Mouse (Mus musculus): ENCODE data around the gene Tesmin. TPM values are rescaled to one million over a fixed set of nuclear protein-coding genes. Genes with fewer than 3 reads are reported as not detected.

The Tesmin gene
- polyA plus RNA-seq, 1 experiment from 2014 or later, result 1.1 TPM

DNA sequence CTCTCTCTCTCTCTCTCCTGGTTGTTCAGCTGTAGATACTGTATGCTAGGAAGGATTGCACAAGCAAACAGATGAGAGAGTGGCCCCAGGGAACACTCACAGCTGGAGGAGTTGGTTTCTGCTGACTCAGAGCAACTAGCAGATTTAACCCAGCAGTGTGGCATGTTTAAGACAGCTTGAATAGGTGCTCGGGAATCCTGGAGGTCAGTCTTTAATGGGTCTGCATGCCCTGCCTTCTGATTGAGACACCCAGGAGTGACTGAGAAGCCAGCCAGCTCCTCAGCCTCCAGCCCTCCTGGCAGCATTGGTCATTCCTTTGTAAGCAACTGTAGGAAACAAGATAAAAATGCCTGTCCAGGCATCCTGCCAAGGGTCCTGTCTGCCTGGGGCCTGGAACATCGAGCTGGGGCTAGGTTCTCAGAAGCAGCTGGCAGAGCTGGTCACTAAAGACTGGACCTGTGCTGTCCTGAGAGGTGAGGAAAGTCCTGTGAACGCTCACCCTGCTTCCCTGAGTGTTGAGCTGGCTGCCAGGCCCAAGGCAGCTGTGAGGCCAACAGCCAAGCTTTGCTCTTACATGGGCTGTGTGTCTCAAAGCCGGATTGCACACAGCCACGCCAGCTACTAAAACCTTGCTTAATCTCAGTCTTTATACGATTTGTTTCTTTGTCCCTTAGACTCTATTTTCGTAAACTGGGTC lies 35.1 kb upstream of the Tesmin start:
- no peak overlapping the region; the same call in 1 of the 2 replicates for H3K27ac ChIP-seq (ENCODE audit: low read depth, low read length)
- H3K4me2 ChIP-seq (replicated peaks; ENCODE audit: low read depth), result no peak overlapping the region
- no peak for TF ChIP-seq CTCF (IDR thresholded peaks at IDR 0.05; ENCODE audit: low read depth)
- H3K4me3 ChIP-seq (ENCODE audit: low read depth, low read length), result no peak overlapping the region
- H3K4me1 ChIP-seq (replicated peaks; ENCODE audit: control insufficient read depth, insufficient read depth, low read length), result no peaks in the 10 kb centered on the region
- H3K27me3 ChIP-seq (replicated peaks; ENCODE audit: control insufficient read depth, insufficient read depth, low read length), result no peaks in the 10 kb centered on the region
- peaks cover 84% of the 10 kb centered on the region for H3K36me3 ChIP-seq (ENCODE audit: control insufficient read depth, insufficient read depth)
- ATAC-seq, result no peak
- H3K9ac ChIP-seq (ENCODE audit: low read depth, low read length), result no peak overlapping the region
- no peaks in the 10 kb centered on the region for H3K9me3 ChIP-seq (ENCODE audit: control insufficient read depth)
- WGBS, result 58% methylated on average over 7 of the region's 7 CpGs

DNA sequence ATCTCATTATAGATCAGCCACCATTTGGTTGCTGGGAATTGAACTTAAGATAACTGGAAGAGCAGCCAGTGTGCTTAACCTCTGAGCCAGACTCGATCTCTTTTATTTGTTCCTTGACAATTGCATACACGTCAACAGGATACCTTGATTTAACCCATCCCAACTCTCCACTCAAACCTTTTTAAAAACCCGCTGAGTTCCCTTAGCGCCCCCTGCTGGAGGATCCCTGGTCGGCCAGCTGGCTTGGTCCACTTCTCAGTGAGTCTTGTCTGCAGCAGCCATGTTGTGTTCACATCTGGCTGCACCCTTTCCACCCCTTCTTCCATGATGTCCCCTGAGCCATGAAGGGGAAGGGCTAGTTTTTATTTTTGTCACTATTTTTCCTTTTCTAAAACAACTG lies 33.6 kb upstream of the Tesmin start:
- no peaks in the 10 kb centered on the region for H3K9me3 ChIP-seq (ENCODE audit: control insufficient read depth)
- H3K4me3 ChIP-seq (ENCODE audit: low read depth, low read length), result no peak overlapping the region
- 68% methylated on average over 5 of the region's 5 CpGs for WGBS
- H3K4me1 ChIP-seq (replicated peaks; ENCODE audit: control insufficient read depth, insufficient read depth, low read length), result no peaks in the 10 kb centered on the region
- H3K9ac ChIP-seq (ENCODE audit: low read depth, low read length), result no peak overlapping the region
- no peak overlapping the region for H3K27ac ChIP-seq (ENCODE audit: low read depth, low read length)
- ATAC-seq, result no peak
- H3K27me3 ChIP-seq (replicated peaks; ENCODE audit: control insufficient read depth, insufficient read depth, low read length), result no peaks in the 10 kb centered on the region
- no peak overlapping the region for H3K4me2 ChIP-seq (replicated peaks; ENCODE audit: low read depth)
- TF ChIP-seq CTCF (IDR thresholded peaks at IDR 0.05; ENCODE audit: low read depth), result peak; percentile 64
- H3K36me3 ChIP-seq (ENCODE audit: control insufficient read depth, insufficient read depth), result peaks cover 74% of the 10 kb centered on the region

DNA sequence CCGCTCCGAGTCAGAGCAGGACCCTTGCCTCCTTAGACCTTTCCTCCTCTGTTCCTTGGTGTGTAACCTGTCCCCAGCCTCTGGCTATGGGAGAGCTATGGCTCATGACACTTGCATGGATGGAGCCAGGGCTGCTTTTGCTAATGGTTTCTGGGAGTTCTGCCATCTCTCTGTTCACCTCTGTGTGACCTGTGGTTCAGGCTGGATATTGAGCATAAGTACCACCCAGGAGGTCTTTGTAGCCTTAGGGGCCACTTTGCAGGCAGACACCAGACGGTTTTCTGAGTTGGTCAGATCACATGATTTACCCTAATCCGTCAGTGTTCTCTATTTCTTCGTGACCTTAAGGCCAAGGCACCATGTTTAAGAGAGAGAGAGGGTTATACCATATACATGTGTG lies 32.1 kb upstream of the Tesmin start:
- Histone ChIP-seq H3K27ac (ENCODE audit: low read depth, low read length) (no peak overlapping the region), H3K9me3 (ENCODE audit: control insufficient read depth) (no peaks in the 10 kb centered on the region), H3K4me1 (replicated peaks; ENCODE audit: control insufficient read depth, insufficient read depth, low read length) (no peaks in the 10 kb centered on the region), H3K4me2 (replicated peaks; ENCODE audit: low read depth) (no peak overlapping the region), H3K9ac (ENCODE audit: low read depth, low read length) (no peak overlapping the region), H3K36me3 (ENCODE audit: control insufficient read depth, insufficient read depth) (peaks cover 72% of the 10 kb centered on the region), H3K27me3 (replicated peaks; ENCODE audit: control insufficient read depth, insufficient read depth, low read length) (no peaks in the 10 kb centered on the region), H3K4me3 (ENCODE audit: low read depth, low read length) (no peak overlapping the region)
- WGBS, result 83% methylated on average over 5 of the region's 5 CpGs
- no peak for ATAC-seq
- no peak for TF ChIP-seq CTCF (IDR thresholded peaks at IDR 0.05; ENCODE audit: low read depth)

DNA sequence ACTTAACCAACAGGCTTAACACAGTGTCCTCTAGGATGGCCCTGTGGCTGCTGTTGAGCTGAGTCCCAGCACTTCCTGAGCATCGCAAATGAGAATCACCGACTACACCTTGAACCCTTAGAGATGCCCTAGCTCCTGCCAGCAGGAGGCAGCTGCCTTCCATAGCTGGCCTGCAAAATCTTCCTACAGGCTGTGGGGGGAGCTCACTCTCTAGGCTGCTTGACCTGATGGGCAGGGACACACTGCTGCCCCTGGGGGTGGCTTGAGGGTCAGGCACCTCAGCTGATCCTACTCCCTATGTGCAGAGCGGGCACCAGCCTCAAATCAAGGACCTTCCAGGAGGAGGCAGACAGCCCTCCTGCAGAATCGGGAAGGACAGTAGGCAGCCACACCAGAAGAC lies 31.0 kb upstream of the Tesmin start:
- WGBS, result 71% methylated on average over 4 of the region's 4 CpGs
- Histone ChIP-seq H3K9ac (ENCODE audit: low read depth, low read length) (no peak overlapping the region), H3K4me1 (replicated peaks; ENCODE audit: control insufficient read depth, insufficient read depth, low read length) (no peaks in the 10 kb centered on the region), H3K4me3 (ENCODE audit: low read depth, low read length) (no peak overlapping the region), H3K4me2 (replicated peaks; ENCODE audit: low read depth) (no peak overlapping the region), H3K36me3 (ENCODE audit: control insufficient read depth, insufficient read depth) (peaks cover 75% of the 10 kb centered on the region), H3K27me3 (replicated peaks; ENCODE audit: control insufficient read depth, insufficient read depth, low read length) (no peaks in the 10 kb centered on the region), H3K27ac (ENCODE audit: low read depth, low read length) (no peak overlapping the region), H3K9me3 (ENCODE audit: control insufficient read depth) (no peaks in the 10 kb centered on the region)
- peak; percentile 49 for TF ChIP-seq CTCF (IDR thresholded peaks at IDR 0.05; ENCODE audit: low read depth)
- no peak for ATAC-seq

DNA sequence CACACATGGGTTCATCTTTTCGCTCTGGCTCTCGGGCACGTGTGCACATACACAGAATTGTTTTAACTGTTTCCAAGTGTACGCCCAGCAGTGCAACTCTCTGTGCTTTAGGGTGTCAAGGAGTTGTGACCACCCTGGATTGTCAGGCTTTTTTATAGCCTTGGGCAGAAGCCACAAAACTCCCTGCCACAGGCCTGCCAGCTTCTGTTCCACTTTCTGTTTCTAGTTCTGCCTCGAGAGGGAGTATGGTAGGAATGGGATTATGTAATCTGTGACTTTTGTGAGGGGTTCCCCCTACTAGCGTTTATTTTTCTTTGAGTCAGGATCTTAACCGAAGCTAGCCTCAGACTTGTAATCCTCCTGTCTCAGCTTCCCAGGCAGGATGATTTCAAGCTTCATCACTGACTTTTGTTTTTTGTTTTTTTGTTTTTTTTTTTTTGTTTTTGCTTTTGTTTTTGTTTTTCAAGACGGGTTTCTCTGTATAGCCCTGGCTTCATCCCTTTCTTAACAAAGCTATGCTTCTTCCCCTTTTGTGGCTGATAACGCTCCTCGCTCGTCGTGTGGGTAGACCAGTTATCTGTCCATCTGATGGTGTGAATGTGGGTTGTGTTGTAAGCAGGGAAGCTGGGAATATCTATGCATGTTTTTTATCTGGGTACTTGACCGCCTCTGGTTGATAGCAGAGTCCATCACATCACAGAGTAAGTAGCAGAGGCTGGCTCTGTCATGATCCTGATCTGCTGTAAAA lies 28.6 kb upstream of the Tesmin start:
- no peaks in the 10 kb centered on the region for H3K27me3 ChIP-seq (replicated peaks; ENCODE audit: control insufficient read depth, insufficient read depth, low read length)
- no peak for ATAC-seq
- H3K9me3 ChIP-seq (ENCODE audit: control insufficient read depth), result no peaks in the 10 kb centered on the region
- H3K4me2 ChIP-seq (replicated peaks; ENCODE audit: low read depth), result no peak overlapping the region
- no peak overlapping the region for H3K9ac ChIP-seq (ENCODE audit: low read depth, low read length)
- TF ChIP-seq CTCF (IDR thresholded peaks at IDR 0.05; ENCODE audit: low read depth), result no peak
- peaks cover 78% of the 10 kb centered on the region for H3K36me3 ChIP-seq (ENCODE audit: control insufficient read depth, insufficient read depth)
- H3K4me3 ChIP-seq (ENCODE audit: low read depth, low read length), result no peak overlapping the region
- 86% methylated on average over 13 of the region's 13 CpGs for WGBS
- no peak overlapping the region for H3K27ac ChIP-seq (ENCODE audit: low read depth, low read length)
- no peaks in the 10 kb centered on the region for H3K4me1 ChIP-seq (replicated peaks; ENCODE audit: control insufficient read depth, insufficient read depth, low read length)

DNA sequence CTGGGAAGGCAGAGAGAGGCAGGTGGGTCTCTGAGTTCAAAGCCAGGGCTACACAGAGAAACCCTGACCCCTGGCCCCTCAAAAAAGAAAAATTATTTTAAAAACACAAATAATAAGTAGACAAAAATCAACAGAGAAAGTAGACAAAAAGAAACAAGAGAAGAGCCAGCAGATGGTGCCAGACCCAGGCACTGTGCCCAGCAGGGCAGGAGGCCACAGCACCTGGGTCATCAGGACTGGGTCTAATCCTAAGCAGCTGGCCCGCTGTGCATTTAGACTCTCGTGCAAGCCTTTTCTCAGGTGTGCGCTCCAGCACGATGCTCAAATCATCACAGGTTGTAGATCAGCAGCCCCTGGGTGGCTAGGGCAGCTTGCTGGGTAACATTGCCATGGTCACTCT lies 25.1 kb upstream of the Tesmin start:
- no peak overlapping the region for H3K9ac ChIP-seq (ENCODE audit: low read depth, low read length)
- H3K4me2 ChIP-seq (replicated peaks; ENCODE audit: low read depth), result no peak overlapping the region
- no peaks in the 10 kb centered on the region for H3K9me3 ChIP-seq (ENCODE audit: control insufficient read depth)
- H3K36me3 ChIP-seq (ENCODE audit: control insufficient read depth, insufficient read depth), result peaks cover 81% of the 10 kb centered on the region
- WGBS, result 97% methylated on average over 4 of the region's 4 CpGs
- no peak for TF ChIP-seq CTCF (IDR thresholded peaks at IDR 0.05; ENCODE audit: low read depth)
- H3K4me3 ChIP-seq (ENCODE audit: low read depth, low read length), result no peak overlapping the region
- no peak overlapping the region for H3K27ac ChIP-seq (ENCODE audit: low read depth, low read length)
- H3K4me1 ChIP-seq (replicated peaks; ENCODE audit: control insufficient read depth, insufficient read depth, low read length), result no peaks in the 10 kb centered on the region
- no peaks in the 10 kb centered on the region for H3K27me3 ChIP-seq (replicated peaks; ENCODE audit: control insufficient read depth, insufficient read depth, low read length)
- no peak for ATAC-seq
